Mouse (Mus musculus) stomach, embryonic 14.5 days (tissue): Measurements from ENCODE around the gene Skp1a. TPM values are rescaled to one million over a fixed set of nuclear protein-coding genes. Genes with fewer than 3 reads are reported as not detected.
A peak's percentile ranks its signal among the peaks of the same experiment; 100 is the strongest.

Source experiments
- ATAC-seq: fragments of 200-750 bp; cut with Nextera tagmentation; 2 replicates; pipeline ENCODE4 v1.8.0; 2017; ENCODE audit warnings: low read depth, moderate TSS enrichment; ENCODE audit not compliant: insufficient number of reproducible peaks, insufficient read depth, low FRiP score
- H3K27ac ChIP-seq: fragments of 300-500 bp; sonication (generic); 2 replicates; pipeline ENCODE4 v1.5.1; 2014; ENCODE audit warnings: mild to moderate bottlenecking, low read length, moderate library complexity, mixed read lengths
- H3K27me3 ChIP-seq: fragments of 300-500 bp; sonication (generic); 2 replicates; pipeline ENCODE4 v1.6.1; 2014; ENCODE audit warnings: low read length, control low read depth, mixed read lengths; ENCODE audit not compliant: control insufficient read depth, insufficient read depth
- H3K36me3 ChIP-seq: fragments of 300-500 bp; sonication (generic); 2 replicates; pipeline ENCODE4 v1.6.1; 2014; ENCODE audit warnings: mild to moderate bottlenecking, control low read depth, low read length, moderate library complexity, mixed read lengths; ENCODE audit not compliant: control insufficient read depth, insufficient read depth
- H3K4me1 ChIP-seq: fragments of 300-500 bp; sonication (generic); 2 replicates; pipeline ENCODE4 v1.6.1; 2014; ENCODE audit warnings: low read length, control low read depth, mixed read lengths; ENCODE audit not compliant: control insufficient read depth, insufficient read depth
- H3K4me2 ChIP-seq: fragments of 300-500 bp; sonication (generic); replicated peaks from 2 replicates; pipeline ENCODE4 v1.6.1; 2014; ENCODE audit warnings: low read depth, low read length, control low read depth
- H3K4me3 ChIP-seq: fragments of 300-500 bp; sonication (generic); 2 replicates; pipeline ENCODE4 v1.5.1; 2014; ENCODE audit warnings: low read depth, low read length, control low read depth
- H3K9ac ChIP-seq: fragments of 300-500 bp; sonication (generic); replicated peaks from 2 replicates; pipeline ENCODE4 v1.6.1; 2014; ENCODE audit warnings: low read depth, mild to moderate bottlenecking, control low read depth, low read length, moderate library complexity, mixed read lengths
- H3K9me3 ChIP-seq: fragments of 300-500 bp; sonication (generic); 2 replicates; pipeline ENCODE4 v1.6.1; 2016; ENCODE audit warnings: low read depth, low read length, control low read depth; ENCODE audit not compliant: control insufficient read depth
- WGBS: fragments of 180-500 bp; shearing (Covaris S2); extraction: QIAGEN DNeasy Blood & Tissue Kit; methylation state at CpG from one replicate; pipeline ENCODE4 v1.1.7; 2014; 5-methylcytosine and 5-hydroxymethylcytosine counted together
- polyA plus RNA-seq: library from polyadenylated mRNA; unstranded; fragments of >200 nt; fragmentation: Nextera tagmentation; extraction: Ambion mirVana; gene quantifications from 2 replicates; pipeline ENCODE4 v1.2.1, GENCODE M21; 2014

Skp1a gene
- polyA plus RNA-seq, 1 experiment from 2014 or later = 800 TPM

- Histone ChIP-seq H3K36me3 (no peaks in the 10 kb centered on the region), H3K27me3 (no peaks in the 10 kb centered on the region), H3K4me3 (no peak overlapping the region), H3K4me1 (peaks cover 11% of the 10 kb centered on the region; the same call in 1 of the 2 replicates), H3K27ac (no peak overlapping the region), H3K9ac (no peak overlapping the region), H3K9me3 (no peaks in the 10 kb centered on the region), H3K4me2 (no peak overlapping the region)
- whole genome bisulfite sequencing = 50% methylated on average over 5 of the region's 5 CpGs
- no peak for ATAC-seq
These were observed 30.1 kb downstream of the Skp1a start for GRCm38 (mm10) chr11:52261937-52262336.

GRCm38 (mm10) chr11:52262338-52262737 is 30.5 kb downstream of the Skp1a start:
- no peak overlapping the region for H3K4me3 ChIP-seq
- no peak overlapping the region for H3K9ac ChIP-seq
- no peaks in the 10 kb centered on the region for H3K27me3 ChIP-seq
- peaks cover 11% of the 10 kb centered on the region; the same call in 1 of the 2 replicates for H3K4me1 ChIP-seq
- no peak overlapping the region for H3K4me2 ChIP-seq
- H3K9me3 ChIP-seq = no peaks in the 10 kb centered on the region
- H3K27ac ChIP-seq = no peak overlapping the region
- 92% methylated on average over 11 of the region's 11 CpGs for WGBS
- H3K36me3 ChIP-seq = no peaks in the 10 kb centered on the region
- ATAC-seq = no peak

- Histone ChIP-seq H3K4me1 (peaks cover 15% of the 10 kb centered on the region), H3K36me3 (no peaks in the 10 kb centered on the region), H3K27ac (no peak overlapping the region), H3K4me3 (no peak overlapping the region), H3K4me2 (no peak overlapping the region), H3K9ac (no peak overlapping the region), H3K27me3 (no peaks in the 10 kb centered on the region), H3K9me3 (no peaks in the 10 kb centered on the region)
- 79% methylated on average over 7 of the region's 7 CpGs for WGBS
- no peak for ATAC-seq
These were observed 33.1 kb downstream of the Skp1a start for GRCm38 (mm10) chr11:52264871-52265270.

- Histone ChIP-seq H3K27me3 (no peaks in the 10 kb centered on the region), H3K9me3 (no peaks in the 10 kb centered on the region), H3K27ac (no peak overlapping the region), H3K4me2 (no peak overlapping the region), H3K4me3 (no peak overlapping the region), H3K36me3 (no peaks in the 10 kb centered on the region), H3K4me1 (peaks cover 15% of the 10 kb centered on the region), H3K9ac (no peak overlapping the region)
- ATAC-seq = no peak
- 41% methylated on average over 12 of the region's 12 CpGs for WGBS
These were observed 34.0 kb downstream of the Skp1a start for GRCm38 (mm10) chr11:52265616-52266307.

GRCm38 (mm10) chr11:52267271-52267670 is 35.5 kb downstream of the Skp1a start:
- Histone ChIP-seq H3K27me3 (no peaks in the 10 kb centered on the region), H3K4me2 (no peak overlapping the region), H3K36me3 (no peaks in the 10 kb centered on the region), H3K4me3 (no peak overlapping the region), H3K27ac (no peak overlapping the region), H3K9me3 (no peaks in the 10 kb centered on the region), H3K4me1 (peaks cover 15% of the 10 kb centered on the region), H3K9ac (no peak overlapping the region)
- no peak for ATAC-seq
- 89% methylated on average over 5 of the region's 5 CpGs for WGBS

GRCm38 (mm10) chr11:52268104-52268835 is 36.5 kb downstream of the Skp1a start:
- ATAC-seq = peak; percentile 44; the same call in 1 of the 2 replicates
- no peak overlapping the region for H3K4me3 ChIP-seq
- H3K9ac ChIP-seq = no peak overlapping the region
- H3K4me1 ChIP-seq = peaks cover 22% of the 10 kb centered on the region
- WGBS = 47% methylated on average over 7 of the region's 7 CpGs
- H3K27me3 ChIP-seq = no peaks in the 10 kb centered on the region
- H3K36me3 ChIP-seq = no peaks in the 10 kb centered on the region
- H3K9me3 ChIP-seq = no peaks in the 10 kb centered on the region
- H3K27ac ChIP-seq = peak overlapping the region; percentile 11; the same call in 1 of the 2 replicates
- H3K4me2 ChIP-seq = no peak overlapping the region

- Histone ChIP-seq H3K4me1 (peaks cover 24% of the 10 kb centered on the region), H3K4me3 (no peak overlapping the region), H3K27me3 (no peaks in the 10 kb centered on the region), H3K9me3 (no peaks in the 10 kb centered on the region), H3K9ac (no peak overlapping the region), H3K27ac (no peak overlapping the region), H3K4me2 (no peak overlapping the region), H3K36me3 (no peaks in the 10 kb centered on the region)
- no peak for ATAC-seq
- WGBS = 89% methylated on average over 6 of the region's 6 CpGs
These were observed 38.0 kb downstream of the Skp1a start for GRCm38 (mm10) chr11:52269841-52270240.

GRCm38 (mm10) chr11:52271765-52272495 is 40.1 kb downstream of the Skp1a start:
- 79% methylated on average over 8 of the region's 8 CpGs for WGBS
- no peaks in the 10 kb centered on the region for H3K27me3 ChIP-seq
- H3K4me1 ChIP-seq = peaks cover 13% of the 10 kb centered on the region
- H3K4me3 ChIP-seq = no peak overlapping the region
- no peak for ATAC-seq
- no peak overlapping the region for H3K4me2 ChIP-seq
- H3K36me3 ChIP-seq = no peaks in the 10 kb centered on the region
- no peak overlapping the region for H3K27ac ChIP-seq
- H3K9me3 ChIP-seq = no peaks in the 10 kb centered on the region
- no peak overlapping the region for H3K9ac ChIP-seq
